Comparison of ENCODE assay signal across 24 mouse cellular contexts in the genomic region with DNA sequence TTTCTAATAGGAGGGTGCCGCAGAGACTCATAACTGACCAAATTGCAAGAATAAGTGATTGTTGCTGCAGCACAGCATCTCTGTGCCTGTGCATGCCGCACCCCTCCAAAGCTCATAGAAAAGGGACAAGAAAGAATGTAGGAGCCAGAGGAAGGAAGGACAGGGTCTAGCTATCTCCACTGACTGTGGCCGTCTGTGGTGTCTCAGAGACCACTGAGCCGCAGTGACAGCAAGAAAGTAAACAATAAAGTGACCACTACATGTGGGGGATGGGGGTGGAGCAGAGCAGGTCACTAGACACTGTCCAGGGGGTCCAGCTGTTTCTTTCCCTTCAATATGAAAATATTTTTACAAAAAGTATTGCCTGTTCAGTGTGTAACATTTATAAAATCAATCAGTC. TPM values are rescaled to one million over a fixed set of nuclear protein-coding genes. Genes with fewer than 3 reads are reported as not detected.
"Had no signal": no experiment of that assay in that cellular context is flagged by ENCODE, and none has a peak within 500 bp of the region (broad histone marks: within the 10 kb centered on the region; RNA-seq: fewer than 3 reads in every experiment).

No protein-coding gene starts in this region.

- H3K9ac ChIP-seq: forebrain, postnatal 0 days; heart, embryonic 13.5 days; heart, embryonic 15.5 days; hindbrain, embryonic 13.5 days; hindbrain, embryonic 15.5 days; kidney, embryonic 15.5 days; limb, embryonic 13.5 days; limb, embryonic 15.5 days had no signal

- H3K9me3 ChIP-seq: heart, embryonic 13.5 days; heart, embryonic 15.5 days; hindbrain, embryonic 13.5 days; hindbrain, embryonic 15.5 days; kidney, embryonic 15.5 days; limb, embryonic 13.5 days; limb, embryonic 15.5 days had no signal

- H3K36me3 ChIP-seq: heart, embryonic 13.5 days; heart, embryonic 15.5 days; hindbrain, embryonic 13.5 days; hindbrain, embryonic 15.5 days; kidney, embryonic 15.5 days; limb, embryonic 13.5 days; limb, embryonic 15.5 days had no signal

- H3K4me2 ChIP-seq: heart, embryonic 11.5 days; heart, embryonic 13.5 days; heart, embryonic 15.5 days; hindbrain, embryonic 13.5 days; hindbrain, embryonic 15.5 days; kidney, embryonic 15.5 days; limb, embryonic 13.5 days; limb, embryonic 15.5 days had no signal

- H3K27ac ChIP-seq: heart, embryonic 13.5 days; heart, embryonic 15.5 days; hindbrain, embryonic 13.5 days; hindbrain, embryonic 15.5 days; hindbrain, postnatal 0 days; kidney, embryonic 15.5 days; limb, embryonic 13.5 days; limb, embryonic 15.5 days had no signal

- ATAC-seq: forebrain, postnatal 0 days; hindbrain, postnatal 0 days; intestine, embryonic 16.5 days had no signal

- DNase-seq: forebrain, postnatal 0 days; gastrocnemius, postnatal 14 days; gastrocnemius, postnatal 36 days; heart, adult 18-20 months; heart, postnatal 14 days; heart, postnatal 36 days; kidney, adult 11 months; kidney, adult 2 months; kidney, adult 9 months; kidney, postnatal 10 days; layer of hippocampus, adult 9-11 months; layer of hippocampus, postnatal 36 days; left cerebral cortex, postnatal 4 days had no signal

- H3K27me3 ChIP-seq: heart, embryonic 15.5 days; hindbrain, embryonic 13.5 days; hindbrain, embryonic 15.5 days; kidney, embryonic 15.5 days; limb, embryonic 13.5 days; limb, embryonic 15.5 days had no signal

- H3K4me3 ChIP-seq: heart, embryonic 13.5 days; heart, embryonic 15.5 days; hindbrain, embryonic 13.5 days; hindbrain, embryonic 15.5 days; kidney, embryonic 15.5 days; limb, embryonic 13.5 days; limb, embryonic 15.5 days had no signal

RNA-seq across cellular contexts. Expression of a gene that starts 58.1 kb away (rescaled TPM):
- polyA plus RNA-seq: liver, adult 2 months had no signal
